Mouse (Mus musculus) midbrain, embryonic 16.5 days (tissue): ENCODE data around the gene Uncx. TPM values are rescaled to one million over a fixed set of nuclear protein-coding genes. Genes with fewer than 3 reads are reported as not detected.
A peak's percentile ranks its signal among the peaks of the same experiment; 100 is the strongest.
"Not testable (repeated sequence)": the region's sequence is repeated elsewhere in the genome, so short reads cannot be mapped to it uniquely, and the experiment has no call there.

Experiments used
- ATAC-seq: fragments of 200-750 bp; cut with Nextera tagmentation; 2 replicates; pipeline ENCODE4 v1.8.0; 2017; ENCODE audit warnings: moderate TSS enrichment
- H3K27ac ChIP-seq: fragments of 300-500 bp; sonication (generic); 2 replicates; pipeline ENCODE4 v1.5.1; 2014; ENCODE audit warnings: mild to moderate bottlenecking, low read length, mixed read lengths
- H3K27me3 ChIP-seq: fragments of 300-500 bp; sonication (generic); 2 replicates; pipeline ENCODE4 v1.6.1; 2014; ENCODE audit warnings: low read depth, low read length, mixed read lengths; ENCODE audit not compliant: control insufficient read depth, insufficient read depth
- H3K36me3 ChIP-seq: fragments of 300-500 bp; sonication (generic); 2 replicates; pipeline ENCODE4 v1.6.1; 2014; ENCODE audit warnings: mild to moderate bottlenecking, low read length, moderate library complexity, mixed read lengths; ENCODE audit not compliant: control insufficient read depth, insufficient read depth
- H3K4me1 ChIP-seq: fragments of 300-500 bp; sonication (generic); 2 replicates; pipeline ENCODE4 v1.6.1; 2014; ENCODE audit warnings: mild to moderate bottlenecking, low read length, mixed read lengths; ENCODE audit not compliant: control insufficient read depth, insufficient read depth
- H3K4me2 ChIP-seq: fragments of 300-500 bp; sonication (generic); 2 replicates; pipeline ENCODE4 v1.6.1; 2014; ENCODE audit warnings: mild to moderate bottlenecking, low read length, mixed read lengths
- H3K4me3 ChIP-seq: fragments of 300-500 bp; sonication (generic); 2 replicates; pipeline ENCODE4 v1.5.1; 2014; ENCODE audit warnings: low read depth, mild to moderate bottlenecking, low read length, moderate library complexity, mixed read lengths
- H3K9ac ChIP-seq: fragments of 300-500 bp; sonication (generic); 2 replicates; pipeline ENCODE4 v1.6.1; 2014; ENCODE audit warnings: low read depth, low read length, mixed read lengths
- H3K9me3 ChIP-seq: fragments of 300-500 bp; sonication (generic); replicated peaks from 2 replicates; pipeline ENCODE4 v1.6.1; 2014; ENCODE audit warnings: mild to moderate bottlenecking, low read length, mixed read lengths; ENCODE audit not compliant: control insufficient read depth, poor library complexity, severe bottlenecking
- WGBS: fragments of 180-500 bp; shearing (Covaris S2); extraction: QIAGEN DNeasy Blood & Tissue Kit; methylation state at CpG from one replicate; pipeline ENCODE4 v1.1.7; 2014; 5-methylcytosine and 5-hydroxymethylcytosine counted together
- polyA plus RNA-seq: library from polyadenylated mRNA; unstranded; fragments of >200 nt; fragmentation: Nextera tagmentation; extraction: Ambion mirVana; gene quantifications from 2 replicates; pipeline ENCODE4 v1.2.1, GENCODE M21; 2015

Gene Uncx
- polyA plus RNA-seq, 1 experiment from 2014 or later = 22.5 TPM

DNA sequence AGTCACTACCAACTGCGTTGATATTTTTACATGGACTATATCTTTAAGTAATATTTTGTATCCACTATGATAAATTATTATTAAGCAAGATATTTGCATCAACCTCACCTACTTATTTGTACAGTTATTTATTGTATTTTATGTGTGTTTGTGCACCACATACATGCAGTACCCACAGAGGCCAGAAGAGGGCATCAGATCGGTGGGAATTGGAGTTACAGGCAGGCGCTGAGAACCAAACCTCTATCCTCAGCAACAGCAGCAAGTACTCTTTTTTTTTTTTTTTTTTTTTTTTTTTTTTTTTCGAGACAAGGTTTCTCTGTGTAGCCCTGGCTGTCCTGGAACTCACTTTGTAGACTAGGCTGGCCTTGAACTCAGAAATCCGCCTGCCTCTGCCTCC lies 44.2 kb downstream of the Uncx start:
- WGBS = 83% methylated on average over 5 of the region's 5 CpGs
- H3K4me3 ChIP-seq, H3K36me3 ChIP-seq, H3K4me2 ChIP-seq, H3K4me1 ChIP-seq, H3K9me3 ChIP-seq, H3K9ac ChIP-seq, ATAC-seq, H3K27ac ChIP-seq, H3K27me3 ChIP-seq: not testable (repeated sequence)

DNA sequence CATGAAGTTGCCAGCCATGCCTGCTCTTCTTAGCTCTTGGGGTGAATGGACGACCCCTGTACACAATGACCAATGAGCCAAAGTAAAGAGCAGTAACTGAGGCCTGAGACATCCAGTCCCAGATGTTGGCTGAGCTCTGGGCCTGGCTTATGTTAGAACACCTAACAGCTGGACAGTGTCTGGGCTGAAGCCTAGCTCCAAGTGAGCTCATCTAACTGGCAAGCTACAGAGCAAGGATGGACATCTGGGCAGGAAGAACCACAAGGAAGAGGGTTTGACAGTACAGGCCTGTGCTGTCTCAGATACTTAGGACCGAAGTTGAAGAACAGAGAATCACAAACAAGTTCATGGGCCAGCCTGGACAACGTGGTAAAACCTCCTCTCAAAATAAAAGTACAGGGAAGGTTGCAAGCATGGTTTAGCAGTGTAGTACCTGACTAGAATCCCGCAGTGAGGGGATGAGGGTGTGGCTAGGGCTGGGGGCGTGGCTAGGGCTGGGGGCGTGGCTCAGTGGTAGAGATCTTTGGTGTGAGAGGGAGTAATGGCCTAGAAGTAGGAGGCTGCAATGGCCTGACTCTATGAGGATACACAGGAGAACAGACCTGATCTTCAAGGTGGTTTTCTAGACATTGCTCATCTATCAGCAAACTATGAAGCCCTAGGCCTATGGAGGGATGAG lies 47.5 kb downstream of the Uncx start:
- H3K27ac ChIP-seq, H3K4me3 ChIP-seq, H3K4me1 ChIP-seq, H3K27me3 ChIP-seq, H3K36me3 ChIP-seq, H3K9ac ChIP-seq, H3K9me3 ChIP-seq, H3K4me2 ChIP-seq, ATAC-seq: not testable (repeated sequence)
- 41% methylated on average over 6 of the region's 6 CpGs for WGBS

DNA sequence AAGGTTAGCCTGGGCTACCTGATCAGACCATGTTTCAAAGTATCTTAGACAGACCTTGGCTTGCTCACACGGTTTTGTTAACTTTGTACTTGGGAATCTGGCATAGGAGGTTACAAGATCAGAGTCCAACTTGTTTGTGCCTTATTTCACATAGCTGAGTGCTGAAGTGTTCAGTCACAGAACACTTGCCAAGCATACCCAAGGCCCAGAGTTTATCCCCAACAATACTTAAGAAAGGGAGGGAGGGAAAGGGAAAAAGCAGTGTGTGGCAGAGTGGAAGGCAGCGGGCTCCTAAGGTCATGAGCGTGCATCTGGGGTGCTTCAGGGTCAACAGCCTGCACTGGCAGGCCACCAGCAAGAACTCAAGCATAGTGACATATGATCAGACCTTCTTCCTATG lies 48.7 kb downstream of the Uncx start:
- Histone ChIP-seq H3K4me2 (no peak overlapping the region), H3K4me3 (no peak overlapping the region), H3K36me3 (no peaks in the 10 kb centered on the region), H3K27me3 (no peaks in the 10 kb centered on the region), H3K9me3 (no peaks in the 10 kb centered on the region), H3K9ac (no peak overlapping the region), H3K27ac (no peak overlapping the region), H3K4me1 (peaks cover 7% of the 10 kb centered on the region; the same call in 1 of the 2 replicates)
- WGBS = 88% methylated on average over 3 of the region's 3 CpGs
- ATAC-seq = no peak

DNA sequence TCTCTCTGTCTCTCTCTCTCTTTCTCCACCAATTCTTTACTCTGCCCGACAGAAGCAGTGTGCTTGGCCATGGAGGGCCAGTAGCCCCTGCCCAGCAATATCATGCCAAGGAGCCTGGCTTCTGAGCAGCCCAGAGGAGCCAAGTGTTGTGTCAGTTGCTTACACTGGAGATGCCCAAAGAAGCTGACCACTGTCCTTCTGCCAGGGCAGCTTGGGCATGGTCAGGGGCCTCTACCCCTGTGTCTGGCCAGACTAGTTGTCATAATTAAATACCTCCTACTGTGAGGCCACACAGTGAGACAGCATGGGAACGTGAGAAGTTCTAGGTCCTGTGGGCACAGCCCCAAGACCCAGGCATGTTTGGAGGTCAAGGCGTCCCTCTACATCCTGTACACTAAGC lies 49.6 kb downstream of the Uncx start:
- no peak overlapping the region for H3K27ac ChIP-seq
- 74% methylated on average over 3 of the region's 3 CpGs for WGBS

DNA sequence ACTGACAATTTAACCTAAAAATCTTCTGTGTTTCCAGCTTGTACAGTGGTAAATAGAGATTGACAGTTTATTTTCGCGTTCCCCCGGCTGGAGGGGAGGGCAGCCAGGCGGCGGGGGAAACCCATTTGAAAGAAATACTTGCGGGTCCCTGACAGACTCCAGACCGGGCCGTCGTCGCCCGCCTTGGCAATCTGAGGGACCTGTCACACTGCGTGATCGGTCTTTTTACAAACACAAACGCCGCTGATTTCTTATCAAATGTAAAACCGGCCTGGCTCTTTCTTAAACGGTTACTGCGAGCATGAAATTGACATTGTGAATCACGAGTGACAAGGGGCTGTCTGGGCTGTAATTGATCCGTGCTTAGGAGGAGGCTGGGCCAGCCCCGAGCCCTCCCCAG lies 50.5 kb downstream of the Uncx start:
- Histone ChIP-seq H3K4me2 (peak overlapping the region; percentile 35), H3K4me3 (no peak overlapping the region), H3K4me1 (peaks cover 9% of the 10 kb centered on the region), H3K27me3 (no peaks in the 10 kb centered on the region; the same call in 1 of the 2 replicates), H3K36me3 (no peaks in the 10 kb centered on the region), H3K27ac (no peak overlapping the region), H3K9me3 (no peaks in the 10 kb centered on the region), H3K9ac (peak overlapping the region; percentile 15; the same call in 1 of the 2 replicates)
- ATAC-seq = no peak
- 14% methylated on average over 21 of the region's 21 CpGs for WGBS

More for the DNA sequence above, 49.6 kb downstream of the Uncx start:
- ATAC-seq = no peak
- H3K4me2 ChIP-seq = no peak overlapping the region
- no peak overlapping the region for H3K4me3 ChIP-seq
- no peak overlapping the region for H3K9ac ChIP-seq
- no peaks in the 10 kb centered on the region for H3K36me3 ChIP-seq
- peaks cover 7% of the 10 kb centered on the region; the same call in 1 of the 2 replicates for H3K4me1 ChIP-seq
- no peaks in the 10 kb centered on the region for H3K9me3 ChIP-seq
- H3K27me3 ChIP-seq = no peaks in the 10 kb centered on the region; the same call in 1 of the 2 replicates

DNA sequence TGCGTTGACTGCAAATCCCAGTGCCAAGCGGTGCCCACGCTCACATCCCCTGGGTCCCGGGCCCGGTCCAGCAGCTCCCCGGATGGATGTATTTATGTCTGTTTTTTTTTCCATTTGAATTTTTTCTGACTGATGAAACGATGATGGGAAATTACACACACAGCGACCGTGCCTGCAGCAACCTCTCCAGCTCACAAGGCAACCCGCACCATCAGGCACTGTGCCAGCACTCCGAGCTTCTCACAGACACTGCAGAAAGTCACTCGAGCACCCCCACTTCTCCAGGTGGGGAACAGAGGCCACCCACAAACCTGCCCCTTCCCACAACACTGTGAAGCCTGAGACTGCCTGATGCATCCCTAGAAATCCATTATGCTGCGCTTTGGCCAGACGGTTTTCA lies 51.7 kb downstream of the Uncx start:
- H3K4me3 ChIP-seq = no peak overlapping the region
- H3K27me3 ChIP-seq = no peaks in the 10 kb centered on the region; the same call in 1 of the 2 replicates
- no peak overlapping the region for H3K9ac ChIP-seq
- no peak overlapping the region; the same call in 1 of the 2 replicates for H3K27ac ChIP-seq
- peaks cover 20% of the 10 kb centered on the region for H3K4me1 ChIP-seq
- no peaks in the 10 kb centered on the region for H3K9me3 ChIP-seq
- ATAC-seq = no peak
- H3K36me3 ChIP-seq = no peaks in the 10 kb centered on the region
- H3K4me2 ChIP-seq = no peak overlapping the region
- 66% methylated on average over 14 of the region's 14 CpGs for WGBS

Other genes starting within 250 kb of the Uncx start
- gene Adap1, start 217.9 kb upstream of the Uncx start, polyA plus RNA-seq = 66.9 and 68.5 TPM in 2 replicates
- 102 and 105 TPM in 2 replicates for gene Cox19, start 192.1 kb upstream of the Uncx start, polyA plus RNA-seq
- not detected in 2 replicates for gene Cyp2w1, start 190.9 kb upstream of the Uncx start, polyA plus RNA-seq
- gene Gpr146, start 165.8 kb upstream of the Uncx start, polyA plus RNA-seq = 2.5 and 2.9 TPM in 2 replicates
- gene C130050O18Rik, start 138.2 kb upstream of the Uncx start, polyA plus RNA-seq = 0.14 and 0.39 TPM in 2 replicates
- gene Gper1, start 120.3 kb upstream of the Uncx start, polyA plus RNA-seq = 9.4 TPM in 2 replicates
- 16.8 and 17.7 TPM in 2 replicates for gene 3110082I17Rik, start 83.0 kb upstream of the Uncx start, polyA plus RNA-seq
- gene Zfand2a, start 58.9 kb upstream of the Uncx start, polyA plus RNA-seq = 24.0 and 28.1 TPM in 2 replicates
- 14.7 and 15.2 TPM in 2 replicates for gene Micall2, start 192.8 kb downstream of the Uncx start, polyA plus RNA-seq
- gene Ints1, start 232.2 kb downstream of the Uncx start, polyA plus RNA-seq = 33.2 TPM in 2 replicates
- gene Mafk, start 248.0 kb downstream of the Uncx start, polyA plus RNA-seq = 17.6 and 18.8 TPM in 2 replicates